Mouse (Mus musculus) myocyte (in vitro differentiated cells): ENCODE measurements at regions not wholly inside any gene's neighbourhood (a gene's known extent, or its start where the extent isn't known, plus 50 kb on each side); places are given as distances from the start of the nearest gene placed in this dataset.

Experiments used
- H3K27me3 ChIP-seq: one replicate; pipeline ENCODE4 v1.6.1; 2011; ENCODE audit not compliant: control insufficient read depth, insufficient read depth, insufficient read length
- H3K36me3 ChIP-seq: one replicate; pipeline ENCODE4 v1.6.1; 2011; ENCODE audit not compliant: control insufficient read depth, insufficient read depth
- H3K4me2 ChIP-seq: one replicate; pipeline ENCODE4 v1.6.1; 2011; ENCODE audit warnings: low read depth, control low read depth
- H3K4me3 ChIP-seq: one replicate; pipeline ENCODE4 v1.5.1; 2011; ENCODE audit warnings: mild to moderate bottlenecking, control low read depth, moderate library complexity
- H3K79me2 ChIP-seq: one replicate; pipeline ENCODE4 v1.6.1; 2011; ENCODE audit not compliant: control insufficient read depth, insufficient read depth
- H3ac ChIP-seq: one replicate; pipeline ENCODE4 v1.6.1; 2011; ENCODE audit not compliant: control insufficient read depth, insufficient read length
- CEBPB ChIP-seq: IDR thresholded peaks from 2 replicates; pipeline ENCODE4 v1.6.1; 2011; ENCODE audit warnings: mild to moderate bottlenecking, moderate library complexity; ENCODE audit not compliant: poor library complexity, insufficient read depth, severe bottlenecking
- E2F4 ChIP-seq: IDR thresholded peaks from one replicate; pipeline ENCODE4 v1.6.1; 2011; ENCODE audit warnings: mild to moderate bottlenecking, control low read depth, moderate library complexity; ENCODE audit not compliant: insufficient read depth
- MAX ChIP-seq: IDR thresholded peaks from one replicate; pipeline ENCODE4 v1.6.1; 2011; ENCODE audit warnings: low read depth, mild to moderate bottlenecking, control low read depth
- MYOD1 ChIP-seq, 3 experiments: IDR thresholded peaks; one replicate each; pipeline ENCODE4 v1.6.1; 2011; ENCODE audit warnings: control low read depth in 2 of 3, low read depth in 2 of 3, mild to moderate bottlenecking in 2 of 3, moderate library complexity in 1 of 3; ENCODE audit not compliant: insufficient read length in 2 of 3, control insufficient read depth in 1 of 3
- MYOG ChIP-seq, 3 experiments: IDR thresholded peaks; one replicate each; pipeline ENCODE4 v1.6.1; 2011; ENCODE audit warnings: control low read depth in 2 of 3, low read depth in 2 of 3, mild to moderate bottlenecking in 2 of 3; ENCODE audit not compliant: insufficient read length in 2 of 3, control insufficient read depth in 1 of 3, insufficient read depth in 1 of 3
- POLR2A ChIP-seq: IDR thresholded peaks from one replicate; pipeline ENCODE4 v1.6.1; 2011; ENCODE audit warnings: low read depth, mild to moderate bottlenecking, control low read depth, moderate library complexity; ENCODE audit not compliant: insufficient read length
- POLR2AphosphoS2 ChIP-seq: IDR thresholded peaks from one replicate; pipeline ENCODE4 v1.6.1; 2011; ENCODE audit warnings: low read depth, control low read depth; ENCODE audit not compliant: insufficient read length
- REST ChIP-seq: IDR thresholded peaks from one replicate; pipeline ENCODE4 v1.6.1; 2011; ENCODE audit warnings: mild to moderate bottlenecking, control low read depth, moderate library complexity; ENCODE audit not compliant: insufficient read depth, insufficient read length
- SRF ChIP-seq: IDR thresholded peaks from one replicate; pipeline ENCODE4 v1.6.1; 2011; ENCODE audit warnings: low read depth; ENCODE audit not compliant: control insufficient read depth, insufficient read length
- TCF12 ChIP-seq: IDR thresholded peaks from one replicate; pipeline ENCODE4 v1.6.1; 2011; ENCODE audit warnings: mild to moderate bottlenecking, control low read depth; ENCODE audit not compliant: poor library complexity, insufficient read depth, severe bottlenecking
- TCF3 ChIP-seq: IDR thresholded peaks from one replicate; pipeline ENCODE4 v1.6.1; 2011; ENCODE audit warnings: low read depth, control low read depth; ENCODE audit not compliant: insufficient read length
- USF1 ChIP-seq: IDR thresholded peaks from one replicate; pipeline ENCODE4 v1.6.1; 2011; ENCODE audit warnings: low read depth, mild to moderate bottlenecking, control low read depth, moderate library complexity

DNA sequence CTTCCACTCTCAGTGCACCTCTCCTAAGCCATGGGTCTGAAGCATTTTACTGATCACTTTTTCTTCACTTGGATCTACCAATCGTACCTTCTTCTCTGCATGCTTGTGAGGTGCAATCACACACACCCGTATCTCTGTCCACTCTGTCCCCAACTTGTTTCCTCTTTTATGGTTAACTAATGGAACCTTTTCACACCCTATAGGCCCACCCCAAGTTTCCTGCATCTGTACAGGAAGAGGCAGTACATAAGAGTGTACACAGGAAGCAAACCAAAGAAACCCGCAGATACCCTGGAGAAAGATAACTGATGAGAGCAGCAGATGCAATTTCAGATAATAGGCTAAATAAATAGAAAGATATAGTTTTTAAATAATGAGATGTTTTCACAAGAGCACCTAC is 102.5 kb upstream of the Ifne start:
- Histone ChIP-seq H3ac (no peak overlapping the region), H3K36me3 (peaks cover 3% of the 10 kb centered on the region), H3K79me2 (no peaks in the 10 kb centered on the region), H3K27me3 (no peaks in the 10 kb centered on the region), H3K4me2 (no peak overlapping the region), H3K4me3 (no peak overlapping the region)
- TF ChIP-seq POLR2AphosphoS2, result no peak
- TF ChIP-seq TCF3, result no peak
- no peak for TF ChIP-seq SRF
- TF ChIP-seq CEBPB, result no peak
- no peak for TF ChIP-seq MYOD1 (IDR thresholded peaks at IDR 0.05; ENCODE audit: control insufficient read depth in 1 of 3, insufficient read length in 2 of 3, low read depth in 2 of 3)
- no peak for TF ChIP-seq E2F4
- no peak for TF ChIP-seq MYOG (IDR thresholded peaks at IDR 0.05; ENCODE audit: control insufficient read depth in 1 of 3, insufficient read depth in 1 of 3, insufficient read length in 2 of 3, low read depth in 2 of 3)
- no peak for TF ChIP-seq USF1
- TF ChIP-seq TCF12, result no peak

GRCm38 (mm10) chr4:88977099-88977888 is 97.3 kb upstream of the Ifne start:
- Histone ChIP-seq H3ac (no peak overlapping the region), H3K4me2 (no peak overlapping the region), H3K36me3 (peaks cover 3% of the 10 kb centered on the region), H3K4me3 (no peak overlapping the region), H3K79me2 (no peaks in the 10 kb centered on the region), H3K27me3 (no peaks in the 10 kb centered on the region)
- TF ChIP-seq REST (no peak), CEBPB (no peak), MYOG (IDR thresholded peaks at IDR 0.05; ENCODE audit: control insufficient read depth in 1 of 3, insufficient read depth in 1 of 3, insufficient read length in 2 of 3, low read depth in 2 of 3) (no peak), TCF3 (no peak), MYOD1 (IDR thresholded peaks at IDR 0.05; ENCODE audit: control insufficient read depth in 1 of 3, insufficient read length in 2 of 3, low read depth in 2 of 3) (no peak), POLR2AphosphoS2 (no peak), USF1 (no peak), POLR2A (no peak), TCF12 (no peak), SRF (no peak), MAX (no peak), E2F4 (no peak)

- no peak overlapping the region for H3K4me3 ChIP-seq
- H3K36me3 ChIP-seq, result no peaks in the 10 kb centered on the region
- no peak overlapping the region for H3ac ChIP-seq
- peak overlapping the region; percentile 7 for H3K4me2 ChIP-seq
- no peak for TF ChIP-seq POLR2A
- no peak for TF ChIP-seq REST
- no peak for TF ChIP-seq TCF3
- no peak for TF ChIP-seq USF1
- TF ChIP-seq CEBPB, result no peak
- TF ChIP-seq MYOG (IDR thresholded peaks at IDR 0.05; ENCODE audit: control insufficient read depth in 1 of 3, insufficient read depth in 1 of 3, insufficient read length in 2 of 3, low read depth in 2 of 3), result no peak
- TF ChIP-seq MYOD1 (IDR thresholded peaks at IDR 0.05; ENCODE audit: control insufficient read depth in 1 of 3, insufficient read length in 2 of 3, low read depth in 2 of 3), result no peak
- TF ChIP-seq SRF, result no peak
- no peak for TF ChIP-seq E2F4
- TF ChIP-seq TCF12, result no peak
- TF ChIP-seq POLR2AphosphoS2, result no peak
- TF ChIP-seq MAX, result no peak
- H3K27me3 ChIP-seq, result no peaks in the 10 kb centered on the region
- H3K79me2 ChIP-seq, result no peaks in the 10 kb centered on the region
These were observed 94.5 kb upstream of the Ifne start for GRCm38 (mm10) chr4:88974535-88974934.

- H3K4me3 ChIP-seq, result no peak overlapping the region
- no peaks in the 10 kb centered on the region for H3K79me2 ChIP-seq
- TF ChIP-seq SRF (no peak), TCF12 (no peak), POLR2AphosphoS2 (no peak), MYOG (IDR thresholded peaks at IDR 0.05; ENCODE audit: control insufficient read depth in 1 of 3, insufficient read depth in 1 of 3, insufficient read length in 2 of 3, low read depth in 2 of 3) (no peak), USF1 (no peak), REST (no peak), CEBPB (no peak)
- no peaks in the 10 kb centered on the region for H3K27me3 ChIP-seq
- no peak overlapping the region for H3K4me2 ChIP-seq
- no peak overlapping the region for H3ac ChIP-seq
- no peaks in the 10 kb centered on the region for H3K36me3 ChIP-seq
These were observed 89.3 kb upstream of the Ifne start for GRCm38 (mm10) chr4:88969134-88969841.

- H3K4me3 ChIP-seq, result no peak overlapping the region
- TF ChIP-seq POLR2A (no peak), POLR2AphosphoS2 (no peak), CEBPB (0 out of 2 replicates have a peak, but pooled peaks have one; percentile 26), REST (no peak), MAX (no peak), E2F4 (no peak), MYOG (IDR thresholded peaks at IDR 0.05; ENCODE audit: control insufficient read depth in 1 of 3, insufficient read depth in 1 of 3, insufficient read length in 2 of 3, low read depth in 2 of 3) (no peak)
- no peak overlapping the region for H3K4me2 ChIP-seq
- peaks cover 4% of the 10 kb centered on the region for H3K36me3 ChIP-seq
- H3ac ChIP-seq, result no peak overlapping the region
- H3K79me2 ChIP-seq, result peaks cover 10% of the 10 kb centered on the region
- H3K27me3 ChIP-seq, result no peaks in the 10 kb centered on the region
These were observed 79.6 kb upstream of the Ifne start for GRCm38 (mm10) chr4:88959621-88960020.
